Mouse (Mus musculus) cerebellum, adult 8-10 months (tissue): ENCODE data around the gene Adora3.
"Not testable (repeated sequence)": the region's sequence is repeated elsewhere in the genome, so short reads cannot be mapped to it uniquely, and the experiment has no call there.

ENCODE experiments used
- DNase-seq: peaks from one replicate; pipeline ENCODE4 v3.0.0; 2022

Adora3 gene

DNA sequence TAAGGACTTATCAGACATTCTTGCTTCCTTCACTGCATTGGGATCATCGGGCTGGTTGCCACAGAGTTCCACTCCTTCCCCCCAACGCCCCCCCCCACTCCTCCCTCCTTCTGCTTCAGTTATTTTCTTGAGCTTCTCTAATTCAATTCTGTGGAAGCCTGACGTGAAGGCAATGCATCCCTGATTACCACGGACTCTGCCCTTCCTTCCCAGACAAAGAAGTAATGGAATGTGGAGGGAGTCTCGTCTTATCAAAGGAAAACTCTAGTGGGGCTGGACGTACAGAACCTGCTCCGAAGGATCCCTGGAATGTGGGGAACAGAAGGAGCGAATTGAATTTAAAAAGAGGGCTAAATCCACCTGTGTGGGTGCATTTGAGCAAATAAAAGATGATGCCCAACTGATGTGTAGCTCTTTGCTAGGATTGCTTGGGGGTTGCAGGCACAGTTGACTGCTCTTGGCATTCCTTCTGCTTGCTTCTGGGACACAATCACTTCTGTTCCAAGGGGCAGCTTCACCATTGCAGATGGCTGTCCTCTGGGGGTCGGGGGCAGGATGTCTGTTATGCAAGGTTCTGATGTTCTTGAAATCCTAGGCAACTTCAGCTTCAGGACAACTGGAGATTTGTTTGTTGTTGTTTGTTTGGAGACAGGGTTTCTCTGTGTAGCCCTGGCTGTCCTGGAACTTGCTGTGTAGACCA lies 37.4 kb downstream of the Adora3 start:
- DNase-seq: no peak

- no peak for DNase-seq
Measured at GRCm38 (mm10) chr3:105908976-105909375, 38.3 kb downstream of the Adora3 start.

DNA sequence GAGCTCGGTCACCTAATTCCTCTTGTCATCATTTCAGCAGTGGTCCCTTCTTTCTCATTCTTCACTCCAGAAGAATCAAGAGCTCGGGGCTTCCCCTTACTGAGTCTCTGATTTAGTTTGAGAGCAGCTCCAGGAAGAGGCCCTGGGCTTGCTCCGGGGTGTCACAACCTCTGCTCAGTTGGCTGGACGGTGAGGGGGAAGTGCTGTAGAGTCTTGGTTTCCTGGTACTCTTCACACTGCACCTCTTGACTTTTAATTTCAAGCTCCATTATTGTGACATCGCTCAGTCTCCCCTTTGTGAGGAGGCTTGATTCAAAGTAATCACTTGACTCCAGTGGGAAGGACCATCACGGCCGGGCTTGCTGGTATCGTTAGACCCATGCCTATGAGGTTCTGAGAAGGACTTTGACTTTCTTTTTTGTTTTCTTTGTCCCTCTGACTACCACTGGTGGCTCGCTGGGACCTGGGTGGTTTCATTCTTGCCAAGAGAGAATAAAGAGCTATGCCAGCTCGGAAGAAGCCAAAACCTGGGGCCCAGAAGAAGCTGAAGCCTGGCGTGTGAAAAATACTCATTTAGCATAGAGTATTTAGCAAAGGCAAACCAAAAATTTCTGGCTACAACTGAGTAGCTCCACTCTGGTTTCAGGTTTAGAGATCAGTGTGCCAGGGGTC lies 40.0 kb downstream of the Adora3 start:
- DNase-seq: no peak

- no peak for DNase-seq
Measured at GRCm38 (mm10) chr3:105912097-105912880, 41.6 kb downstream of the Adora3 start.

DNA sequence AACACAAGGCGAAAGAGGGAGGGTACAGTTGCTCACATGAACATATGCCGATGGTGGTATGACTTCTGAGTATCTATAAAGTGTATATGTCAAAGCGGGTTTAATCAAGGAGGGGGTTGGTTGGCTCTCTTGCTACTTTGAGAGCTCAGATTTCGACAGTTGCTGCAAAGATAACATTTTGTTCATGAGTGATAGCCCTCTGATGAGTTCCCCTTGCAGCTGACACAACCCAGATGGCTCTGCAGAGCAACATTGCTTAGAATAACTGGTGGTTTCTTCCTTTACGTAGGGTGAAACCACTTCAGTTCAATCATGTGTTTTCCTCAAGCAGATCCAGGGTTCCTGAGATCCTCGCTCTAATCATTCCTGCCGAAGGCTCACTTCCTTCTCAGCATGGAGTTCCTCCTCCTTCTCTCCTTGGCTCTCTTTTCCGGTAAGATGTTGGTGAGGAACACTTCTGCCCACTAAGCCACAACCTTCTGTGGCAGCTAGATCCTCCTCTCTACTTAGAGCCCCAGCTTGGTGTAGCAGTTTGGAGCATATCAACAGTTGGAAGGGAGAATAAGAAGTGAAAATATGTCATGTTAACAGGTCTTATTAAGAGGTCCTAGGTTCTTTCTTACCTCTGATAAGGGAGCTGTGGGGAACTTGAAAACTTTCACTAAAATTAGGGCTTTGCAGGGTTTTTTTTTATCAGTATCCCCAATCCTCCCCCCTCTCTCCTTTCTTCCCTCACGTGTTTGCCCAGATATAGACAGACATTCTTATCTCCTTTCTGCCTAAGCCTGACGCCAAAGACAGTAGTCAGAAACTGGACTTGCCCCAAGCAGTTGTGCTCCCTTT lies 43.4 kb downstream of the Adora3 start:
- no peak for DNase-seq

DNA sequence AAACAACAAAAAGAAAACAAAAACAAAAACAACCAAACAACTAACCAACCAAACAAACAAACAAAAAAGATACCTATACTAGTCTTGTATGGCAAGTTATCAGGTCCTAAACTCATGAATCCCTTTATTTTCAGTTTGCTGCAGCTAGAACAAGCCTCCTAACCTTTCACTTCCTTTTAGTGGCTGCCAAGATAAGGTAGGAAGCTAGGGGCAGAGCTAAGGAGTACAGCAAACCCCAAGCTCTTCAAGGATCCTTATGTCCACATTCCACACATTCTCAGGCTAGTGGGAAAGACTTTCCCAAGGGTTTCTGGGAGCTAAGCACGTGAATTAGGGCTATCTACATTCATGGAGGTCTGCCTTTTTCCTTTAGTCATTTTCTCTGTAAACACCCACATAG lies 44.6 kb downstream of the Adora3 start:
- no peak for DNase-seq

- DNase-seq: not testable (repeated sequence)
Measured at GRCm38 (mm10) chr3:105916455-105916854, 45.8 kb downstream of the Adora3 start.

DNA sequence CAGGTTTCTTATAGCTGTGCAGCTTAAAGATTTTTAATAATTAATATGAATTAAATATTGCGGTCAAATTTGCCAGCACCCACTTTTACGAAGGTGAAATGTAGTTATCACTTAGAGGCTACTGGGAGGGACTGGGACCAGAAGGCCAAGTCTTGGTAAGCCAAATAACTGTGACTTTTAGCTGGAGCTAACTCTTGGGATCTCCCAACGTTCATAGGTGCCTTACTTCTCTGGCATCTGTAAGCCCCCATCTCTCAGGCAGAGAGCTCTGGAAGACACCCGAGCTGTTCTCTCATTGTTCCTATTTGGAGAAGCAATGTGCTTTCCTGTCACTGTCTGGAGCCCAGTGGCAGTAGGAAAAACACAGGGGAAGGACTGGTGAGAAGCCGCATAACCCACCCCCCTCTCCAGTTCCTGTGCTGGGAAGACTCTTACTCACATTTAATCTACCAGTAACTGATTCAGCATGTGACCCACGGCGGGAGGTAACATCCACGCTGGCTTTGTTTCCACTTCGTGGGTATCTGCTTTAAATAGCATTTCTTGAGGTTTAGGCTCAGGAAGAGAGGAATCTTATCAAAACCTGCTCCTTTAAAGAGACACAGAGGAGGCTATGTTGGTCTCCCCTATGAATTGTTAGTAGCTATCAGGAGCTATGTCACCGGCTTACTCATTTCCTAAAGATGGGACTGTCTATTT lies 47.1 kb downstream of the Adora3 start:
- no peak for DNase-seq

- DNase-seq: no peak
Measured at GRCm38 (mm10) chr3:105918355-105918745, 47.7 kb downstream of the Adora3 start.

DNA sequence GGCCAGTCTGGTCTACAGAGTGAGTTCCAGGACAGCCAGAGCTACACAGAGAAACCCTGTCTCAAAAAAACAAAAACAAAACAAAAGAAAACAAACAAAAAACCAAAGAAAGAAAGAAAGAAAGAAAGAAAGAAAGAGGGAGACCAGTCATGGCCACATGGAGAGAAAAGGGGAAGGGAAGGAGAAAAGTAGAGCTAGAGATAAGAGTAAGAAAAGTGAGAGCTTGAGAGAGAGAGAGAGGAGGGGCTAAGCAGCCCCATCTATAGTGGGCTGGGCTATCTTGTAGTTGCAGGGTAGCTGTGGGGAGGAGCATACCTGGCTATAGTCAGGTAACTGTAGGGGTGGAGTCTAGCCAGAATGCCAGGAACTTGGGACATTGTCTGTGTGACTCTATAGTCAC lies 50.1 kb downstream of the Adora3 start:
- not testable (repeated sequence) for DNase-seq

- no peak for DNase-seq
Measured at GRCm38 (mm10) chr3:105921959-105922358, 51.3 kb downstream of the Adora3 start.

- DNase-seq: no peak
Measured at GRCm38 (mm10) chr3:105924616-105925015, 54.0 kb downstream of the Adora3 start.

DNA sequence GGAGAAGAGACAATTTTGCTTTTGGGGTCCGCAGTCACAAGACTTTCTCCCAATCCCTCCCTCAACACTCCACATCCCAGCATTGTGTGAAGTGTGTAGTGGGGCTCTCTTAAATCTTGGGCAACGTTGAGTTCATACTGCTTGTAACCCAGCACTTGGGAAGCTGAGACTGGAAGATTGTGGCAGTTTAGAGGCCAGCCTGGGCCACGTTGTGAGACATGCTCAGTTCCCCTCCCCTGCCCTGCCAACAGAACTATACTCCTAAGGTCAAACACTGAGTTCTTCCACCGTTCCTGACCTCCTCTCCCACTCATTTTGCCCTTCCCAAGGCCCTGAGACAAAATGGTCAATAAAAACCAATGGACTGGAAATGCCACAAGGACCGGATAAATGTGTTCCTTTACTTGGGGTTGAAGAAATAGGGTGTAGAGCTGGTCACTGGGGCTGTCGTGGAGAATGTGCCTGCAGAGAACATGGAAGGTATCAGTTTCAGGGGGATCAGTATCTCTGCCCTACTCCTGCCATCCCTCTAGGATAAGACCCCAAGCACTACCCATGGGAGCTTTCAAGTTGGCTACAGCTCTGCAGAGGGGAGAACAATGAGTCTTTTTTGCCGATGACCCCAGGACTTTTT lies 57.0 kb downstream of the Adora3 start:
- DNase-seq: no peak

GRCm38 (mm10) chr3:105928195-105928569 lies 57.5 kb downstream of the Adora3 start:
- DNase-seq: no peak

DNA sequence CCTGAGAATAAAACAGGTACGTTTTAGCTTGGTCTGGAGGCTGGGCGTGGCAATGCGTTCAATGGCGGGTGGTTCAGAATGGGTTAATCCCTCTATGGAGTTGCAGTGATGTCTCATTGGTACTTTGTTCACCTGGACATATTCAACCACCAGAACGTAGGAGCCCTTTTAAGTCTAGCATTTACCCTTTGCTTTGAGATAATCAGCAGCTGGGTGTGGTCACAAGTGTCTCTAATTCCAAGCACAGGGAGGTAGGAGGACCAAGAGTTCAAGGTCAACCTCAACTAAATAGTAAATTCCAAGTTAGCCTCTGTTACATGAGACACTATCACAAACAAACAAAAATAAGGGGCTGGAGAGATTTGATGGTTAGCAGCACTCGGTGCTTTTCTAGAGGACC lies 58.1 kb downstream of the Adora3 start:
- no peak for DNase-seq

DNA sequence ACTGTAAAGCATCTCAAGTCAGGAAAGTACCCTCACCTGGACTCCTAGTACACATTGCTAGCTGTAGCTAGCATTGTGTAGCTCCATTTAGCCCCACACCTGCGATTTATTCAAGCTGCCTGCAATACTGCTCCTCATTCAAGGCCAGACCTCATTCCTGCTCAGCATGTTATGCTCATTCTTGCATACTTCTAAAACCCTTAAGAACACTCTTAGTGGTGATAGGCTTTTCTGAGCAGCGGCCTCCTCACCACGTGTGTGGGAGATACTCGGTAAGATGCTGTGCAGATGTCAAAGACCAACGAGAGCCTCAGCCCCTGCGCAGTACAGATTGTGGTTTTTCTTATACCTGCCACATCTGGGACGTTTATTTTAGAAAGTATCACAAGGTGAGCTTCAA lies 59.2 kb downstream of the Adora3 start:
- DNase-seq: no peak

DNA sequence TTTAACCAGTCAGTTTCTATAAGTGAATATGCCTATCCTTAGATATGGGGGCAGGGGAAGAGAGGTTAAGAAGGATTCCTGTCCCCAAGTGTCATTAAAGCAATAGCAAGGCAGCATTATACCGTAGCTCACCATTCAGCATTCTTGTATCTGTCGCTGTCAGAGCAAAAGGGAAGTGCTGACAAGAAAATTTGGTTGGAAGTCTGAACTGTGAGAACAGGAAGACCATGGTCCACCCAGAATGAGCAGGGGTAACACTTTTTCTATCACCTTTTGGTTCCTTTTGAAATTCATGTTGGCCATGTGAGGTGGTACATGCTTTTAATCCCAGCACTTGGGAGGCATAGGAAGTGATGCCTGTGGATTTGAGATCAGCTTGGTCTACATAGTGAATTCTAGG lies 60.4 kb downstream of the Adora3 start:
- DNase-seq: no peak

DNA sequence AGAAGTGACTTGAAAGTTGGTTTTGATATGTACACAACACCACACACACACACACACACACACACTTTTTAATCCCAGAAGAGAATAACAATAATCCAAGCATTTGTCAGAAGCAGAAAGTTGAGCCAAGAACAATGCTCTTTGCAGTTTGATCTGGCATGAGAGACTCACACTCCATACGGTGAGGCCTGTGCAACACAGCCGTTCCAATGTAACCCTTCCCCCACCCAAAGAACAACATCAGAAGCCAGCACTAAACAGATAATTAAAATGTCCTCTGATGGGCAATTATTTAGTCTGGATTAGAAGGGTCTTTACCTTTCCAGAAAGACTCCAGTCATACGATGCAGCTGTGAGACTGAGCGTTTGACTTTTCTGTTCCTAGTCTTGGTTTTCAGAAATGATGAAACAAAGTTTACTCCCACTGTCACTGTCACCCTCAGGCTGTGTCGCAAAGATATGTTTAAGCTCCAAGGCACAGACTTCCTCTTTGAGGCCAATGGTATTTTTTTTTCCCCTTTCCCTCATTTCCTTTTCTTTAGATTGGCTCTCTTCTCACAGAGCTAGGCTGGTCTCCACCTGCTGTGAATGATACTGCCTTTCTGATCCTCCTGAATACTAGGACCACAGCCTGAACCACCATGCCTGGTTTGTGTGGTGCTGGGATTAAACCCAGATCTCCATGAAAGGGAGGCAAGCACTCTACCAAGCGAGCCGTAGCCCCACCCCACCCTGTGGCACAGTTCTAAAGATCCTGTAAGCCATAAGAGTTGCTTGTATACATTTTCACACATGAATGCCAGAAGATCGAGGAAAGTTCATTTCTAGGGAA lies 61.8 kb downstream of the Adora3 start, which contains the start of gene I830077J02Rik:
TSS of gene I830077J02Rik (minus strand) at position 425 of the 832 bp plus-strand sequence.
- no peak for DNase-seq

- DNase-seq: no peak
Measured at GRCm38 (mm10) chr3:105933926-105934325, 63.3 kb downstream of the Adora3 start.

DNA sequence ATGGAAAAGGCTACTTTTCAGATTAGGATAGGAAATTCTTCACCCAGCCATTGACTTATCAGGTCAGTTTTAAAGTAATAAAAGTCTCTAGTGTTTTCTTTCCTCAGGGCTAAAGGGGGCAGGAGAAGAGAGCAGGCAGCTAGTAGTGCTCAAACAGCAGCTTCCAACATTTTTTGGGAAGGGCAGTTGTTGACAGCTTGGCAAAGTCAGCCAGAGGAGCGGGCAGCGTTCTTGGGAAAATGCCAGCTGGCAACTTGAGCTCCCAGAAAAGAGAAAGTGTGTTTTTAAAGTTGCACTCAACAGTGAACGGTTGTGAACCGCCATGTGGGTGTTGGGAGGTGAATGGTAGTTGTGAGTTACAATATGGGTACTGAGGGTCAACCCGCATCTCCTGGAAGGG lies 64.4 kb downstream of the Adora3 start:
- DNase-seq: no peak

GRCm38 (mm10) chr3:105936111-105936510 lies 65.5 kb downstream of the Adora3 start:
- DNase-seq: no peak
